Mouse (Mus musculus): ENCODE results near the gene Zfp280b. TPM values are rescaled to one million over a fixed set of nuclear protein-coding genes. Genes with fewer than 3 reads are reported as not detected.

The Zfp280b gene
- total RNA-seq, 2 experiments from 2014 or later, result 6.5 to 7.4 TPM

Small RNAs within 50 kb of the gene (microRNA-seq; reads per million reads assigned to microRNA genes)
- 0 reads per million in 2 experiments for gene Mir6409

Other genes with a start within 250 kb of the Zfp280b start
- 1 to 10 TPM; 4.4 to 5.6 TPM for gene Gstt1, start 234.1 kb upstream of the Zfp280b start, total RNA-seq (2021)
- not detected for gene Gstt4, start 210.1 kb upstream of the Zfp280b start, total RNA-seq (2021)
- 1 to 10 TPM; 3.6 to 4.7 TPM for gene Gstt2, start 195.2 kb upstream of the Zfp280b start, total RNA-seq (2021)
- 100 to 1,000 TPM; 135 to 144 TPM for gene Mif, start 172.4 kb upstream of the Zfp280b start, total RNA-seq (2021)
- gene Derl3, start 139.2 kb upstream of the Zfp280b start, total RNA-seq (2021), result not detected
- 10 to 100 TPM; 10.8 to 12.2 TPM for gene Smarcb1, start 111.0 kb upstream of the Zfp280b start, total RNA-seq (2021)
- 1,000 to 10,000 TPM; 1,320 to 1,585 TPM for gene Chchd10, start 99.5 kb upstream of the Zfp280b start, total RNA-seq (2021)
- 1 to 10 TPM; 2.1 to 2.3 TPM for gene Mmp11, start 96.2 kb upstream of the Zfp280b start, total RNA-seq (2021)
- gene Gm867, start 92.0 kb upstream of the Zfp280b start, total RNA-seq (2021), result not detected
- gene Vpreb3, start 89.6 kb upstream of the Zfp280b start, total RNA-seq (2021), result not detected
- gene Gm5134, start 78.1 kb upstream of the Zfp280b start, total RNA-seq (2021), result not detected
- not detected for gene Slc5a4b, start 78.3 kb downstream of the Zfp280b start, total RNA-seq (2021)
- not detected for gene Slc5a4a, start 114.8 kb downstream of the Zfp280b start, total RNA-seq (2021)
- gene Prmt2, start 205.2 kb downstream of the Zfp280b start, total RNA-seq (2021), result 1 to 10 TPM; 1.7 to 2.7 TPM
- 1 to 10 TPM; 1.2 to 3.5 TPM for gene S100b, start 221.2 kb downstream of the Zfp280b start, total RNA-seq (2021)

All from gastrocnemius, postnatal 36 days (tissue).